Mouse (Mus musculus) cerebellum, adult 2 months (tissue): ENCODE measurements around the gene Uvrag.

ENCODE experiments used
- CTCF ChIP-seq: fragments of 200-500 bp; IDR thresholded peaks from 2 replicates; pipeline ENCODE4 v1.5.1; 2011; ENCODE audit warnings: low read depth, mild to moderate bottlenecking, control low read depth, low read length, moderate library complexity, borderline replicate concordance; ENCODE audit not compliant: insufficient read depth
- POLR2A ChIP-seq: fragments of 200-500 bp; IDR thresholded peaks from 2 replicates; pipeline ENCODE4 v1.6.1; 2011; ENCODE audit warnings: low read length, control low read depth, borderline replicate concordance; ENCODE audit not compliant: insufficient read depth

DNA sequence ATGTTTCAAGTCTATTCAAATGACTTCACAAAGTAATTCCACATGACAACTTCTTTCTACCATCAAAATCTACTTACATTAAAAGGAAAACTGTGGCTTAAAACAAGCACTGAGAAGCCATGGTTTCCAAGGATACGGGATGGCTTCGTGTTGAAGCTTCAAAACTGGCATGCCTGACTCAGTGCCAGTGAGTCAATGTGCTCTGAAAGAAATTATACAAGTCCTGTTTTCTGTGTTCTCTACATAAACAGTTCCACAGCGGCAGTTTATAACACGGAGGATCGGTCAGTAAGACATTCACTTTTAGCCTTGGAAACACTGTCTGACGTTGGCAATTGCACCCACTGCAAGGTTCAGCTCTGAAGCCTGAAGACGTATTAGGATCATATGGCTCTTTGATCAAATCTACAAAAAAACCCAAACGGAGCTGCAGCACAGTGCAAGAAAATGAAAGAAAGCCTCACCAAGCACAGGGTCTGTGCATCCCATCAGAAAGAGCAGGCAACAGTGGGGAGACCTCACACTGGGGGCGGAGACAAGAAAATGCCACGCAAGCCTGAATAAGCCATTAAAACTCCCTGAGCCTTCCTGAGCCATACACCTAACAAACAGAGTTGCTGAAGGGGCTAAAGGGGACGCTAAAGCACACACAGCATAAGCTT lies 94.3 kb downstream of the Uvrag start:
- TF ChIP-seq CTCF (no peak), POLR2A (no peak)
